Mouse (Mus musculus) cerebellum, adult 9-10 months (tissue): Measurements from ENCODE around the gene Ripor3.

ENCODE experiments used
- DNase-seq: peaks from one replicate; pipeline ENCODE4 v3.0.0; 2022

Gene Ripor3

DNA sequence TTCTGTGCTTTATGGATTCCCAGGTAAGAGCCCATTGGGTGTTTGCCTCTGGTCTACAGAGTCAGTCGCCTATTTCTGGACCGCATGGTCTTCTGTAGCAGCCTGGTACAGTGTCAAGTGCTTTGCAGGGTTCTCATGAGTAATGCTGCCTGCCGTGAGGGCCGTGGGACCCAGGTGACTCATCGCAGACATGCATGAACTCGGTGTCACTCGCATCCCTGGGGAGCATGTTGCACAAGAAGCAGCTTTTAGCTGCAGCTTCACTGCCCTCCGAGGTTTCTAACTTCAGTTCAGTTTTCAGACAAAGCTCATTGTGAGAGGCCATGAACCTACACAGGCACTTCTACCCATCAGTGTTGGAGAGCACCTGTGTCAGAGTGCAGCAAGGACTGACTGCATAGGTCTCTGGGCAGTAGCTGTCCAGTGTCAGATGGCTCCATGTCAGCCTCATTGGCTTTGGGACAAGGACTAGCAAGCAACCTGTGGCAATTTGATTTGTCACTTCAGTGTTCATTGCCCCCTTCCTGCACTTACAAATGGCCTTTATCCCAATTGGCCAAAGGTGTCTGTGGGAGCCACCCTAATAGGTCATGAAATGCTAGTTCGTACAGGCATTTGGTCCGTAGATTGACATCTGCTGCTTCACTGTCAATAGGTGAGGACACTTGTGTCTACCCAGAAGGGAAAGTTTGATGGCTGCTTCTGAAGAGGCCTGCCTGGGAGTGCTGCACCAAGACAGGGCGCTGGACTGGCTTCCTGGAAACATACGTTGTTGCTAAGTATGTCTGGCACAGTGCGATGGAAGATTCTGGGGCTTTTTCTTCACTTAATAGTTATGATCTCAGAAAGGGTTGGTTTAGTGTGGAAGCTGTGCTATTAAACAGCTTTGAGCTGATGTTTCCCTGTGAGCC is 58.9 kb downstream of the Ripor3 start:
- no peak for DNase-seq

DNA sequence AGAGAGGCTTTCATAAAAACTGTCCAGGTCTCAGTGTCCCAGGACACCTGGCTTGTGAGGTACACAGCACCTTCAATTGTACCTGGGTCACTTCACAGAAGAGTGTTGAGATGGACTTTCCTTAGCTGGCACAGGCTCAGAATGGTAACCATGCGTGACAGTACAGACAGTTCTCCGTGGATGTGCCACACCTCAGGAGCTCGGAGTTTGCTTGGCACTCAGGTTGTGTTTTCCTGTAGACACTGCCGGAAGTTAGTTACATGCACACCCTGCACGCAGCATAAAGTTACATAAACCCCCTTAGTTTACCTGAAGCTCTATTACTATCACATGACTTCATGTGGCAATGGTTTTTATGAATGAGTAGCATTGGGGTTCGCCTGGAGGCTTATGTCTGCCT is 59.7 kb downstream of the Ripor3 start:
- DNase-seq = no peak

DNA sequence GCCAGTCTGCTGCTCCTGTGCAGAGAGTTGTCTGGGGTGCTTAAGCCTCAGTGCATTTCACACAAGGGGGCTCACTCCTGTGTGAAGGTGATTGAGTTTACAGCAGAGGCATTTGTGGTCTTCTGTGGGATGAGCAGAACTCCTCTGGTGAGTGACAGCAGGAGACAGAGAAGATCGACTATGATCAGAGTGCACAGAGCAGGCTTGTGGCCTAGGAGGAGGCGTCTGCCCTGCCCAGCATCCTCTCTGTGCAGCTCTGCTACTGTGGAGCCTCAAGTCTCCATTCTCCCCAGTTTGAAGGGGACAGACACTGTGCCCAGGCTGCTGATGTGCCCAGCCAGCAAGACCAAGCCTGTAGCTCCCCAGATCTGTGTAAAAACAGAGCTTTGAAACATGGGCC is 60.6 kb downstream of the Ripor3 start:
- no peak for DNase-seq

DNA sequence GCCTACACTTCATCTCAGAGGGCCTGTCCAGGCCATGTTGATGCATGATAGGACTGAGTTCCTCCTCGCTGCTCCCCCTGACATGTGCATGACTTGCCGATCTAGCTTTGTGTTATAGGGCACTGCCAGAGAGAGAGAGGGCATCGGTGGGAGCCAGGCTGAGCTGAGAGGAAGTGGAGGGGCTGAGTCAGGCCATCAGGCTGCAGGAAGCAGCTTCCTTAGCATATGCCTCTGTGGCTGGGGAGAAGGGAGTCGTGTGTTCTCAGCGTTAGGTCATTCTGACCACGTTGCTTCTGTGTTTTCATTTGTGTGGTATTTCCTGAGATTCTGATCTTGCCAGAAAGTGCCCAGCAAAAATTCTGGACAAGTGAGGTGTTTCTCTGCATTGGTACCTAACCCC is 61.2 kb downstream of the Ripor3 start:
- DNase-seq = no peak

DNA sequence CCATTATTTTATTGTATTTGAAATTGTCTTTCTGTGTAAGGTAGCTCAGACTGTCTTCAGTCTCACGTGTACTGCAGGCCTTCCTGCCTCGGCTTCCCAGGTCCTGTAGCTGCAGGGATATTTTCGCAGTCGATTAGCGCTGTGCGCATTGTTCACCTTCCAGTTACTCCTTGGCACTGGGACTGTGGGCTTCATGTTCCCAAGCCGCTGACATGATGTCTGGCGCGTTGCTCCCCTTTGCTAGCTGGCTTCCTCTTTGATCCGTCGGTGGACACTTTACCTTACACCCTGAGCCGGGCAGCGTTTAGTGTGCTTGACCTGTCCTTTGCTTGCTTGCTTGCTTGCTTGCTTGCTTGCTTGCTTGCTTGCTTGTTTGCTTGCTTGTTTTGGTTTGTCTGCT is 61.9 kb downstream of the Ripor3 start:
- no peak for DNase-seq

DNA sequence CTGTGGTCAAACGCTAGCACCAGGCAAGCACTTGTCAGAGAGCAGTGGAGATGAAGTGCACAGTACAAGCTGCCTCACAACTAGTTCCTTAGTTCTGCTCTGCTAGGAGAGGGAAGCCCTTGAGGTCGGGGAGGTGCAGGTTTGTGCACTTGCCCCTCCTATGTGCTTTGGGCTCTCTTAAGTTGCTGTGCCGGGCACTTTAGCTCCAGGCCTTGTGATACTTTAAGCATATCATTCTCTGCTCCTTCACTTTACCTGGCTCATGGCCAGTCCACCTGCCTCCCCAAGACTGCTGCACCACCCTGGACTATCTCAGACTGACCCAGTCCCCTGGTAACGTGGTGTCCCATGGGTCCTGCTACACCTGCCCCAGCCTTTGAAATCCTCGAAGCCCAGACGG is 62.4 kb downstream of the Ripor3 start:
- DNase-seq = no peak

DNA sequence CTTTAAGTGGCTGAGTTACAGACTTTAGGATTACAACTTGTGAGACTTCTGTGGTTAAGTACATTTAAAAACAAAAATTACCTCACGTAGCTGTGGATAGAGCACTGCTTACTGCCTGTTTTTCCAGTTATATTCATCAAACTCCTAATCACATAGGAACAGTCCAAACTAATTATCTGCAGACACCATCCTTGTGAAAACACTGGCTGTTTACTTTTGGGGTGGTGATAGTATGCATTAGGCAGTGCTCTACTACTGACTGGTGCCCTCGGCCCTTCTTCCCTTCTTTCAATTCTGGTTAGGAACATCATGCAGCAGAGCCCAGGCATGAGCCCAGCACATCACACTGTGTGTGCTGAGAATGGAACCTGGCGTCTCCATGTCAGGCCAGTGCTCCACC is 63.2 kb downstream of the Ripor3 start:
- no peak for DNase-seq

DNA sequence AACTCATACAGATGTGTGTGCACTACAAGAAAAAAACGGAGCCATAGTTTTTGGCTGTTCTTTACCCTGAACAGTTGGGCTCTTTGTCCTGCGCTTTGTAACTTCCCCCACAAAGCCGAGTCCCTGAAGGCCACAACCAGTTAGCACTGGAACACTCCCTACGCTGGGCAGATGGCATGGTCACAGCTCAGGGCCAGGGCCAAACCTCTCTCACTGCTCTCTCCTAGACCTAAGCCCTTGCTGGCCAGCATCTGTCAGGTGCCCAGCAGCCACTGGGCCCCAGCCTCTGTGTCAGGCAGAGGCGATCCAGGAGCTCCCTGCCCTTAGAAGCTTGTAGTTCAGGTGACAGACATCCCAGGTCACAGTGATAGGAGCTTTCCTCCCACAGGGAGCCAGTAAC is 65.0 kb downstream of the Ripor3 start:
- no peak for DNase-seq

DNA sequence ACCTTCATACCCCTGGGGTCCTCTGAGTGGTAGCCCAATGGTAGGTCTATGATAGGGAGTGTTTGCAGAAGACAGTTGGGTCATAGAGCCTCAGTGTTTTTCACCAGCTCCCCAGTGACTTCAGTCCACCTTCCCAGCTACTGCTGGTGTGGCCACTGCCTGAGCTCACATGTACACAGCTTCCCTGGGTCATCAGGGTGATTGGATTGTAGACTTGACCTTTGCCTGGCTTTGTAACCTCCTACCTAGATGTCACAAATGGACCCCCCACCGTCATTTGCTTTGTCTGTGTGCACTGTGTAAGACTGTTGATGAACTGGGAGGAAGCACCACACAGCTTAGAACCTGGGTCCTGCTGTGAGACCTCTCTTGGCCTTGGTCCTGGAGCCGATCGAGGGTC is 66.2 kb downstream of the Ripor3 start:
- no peak for DNase-seq

DNA sequence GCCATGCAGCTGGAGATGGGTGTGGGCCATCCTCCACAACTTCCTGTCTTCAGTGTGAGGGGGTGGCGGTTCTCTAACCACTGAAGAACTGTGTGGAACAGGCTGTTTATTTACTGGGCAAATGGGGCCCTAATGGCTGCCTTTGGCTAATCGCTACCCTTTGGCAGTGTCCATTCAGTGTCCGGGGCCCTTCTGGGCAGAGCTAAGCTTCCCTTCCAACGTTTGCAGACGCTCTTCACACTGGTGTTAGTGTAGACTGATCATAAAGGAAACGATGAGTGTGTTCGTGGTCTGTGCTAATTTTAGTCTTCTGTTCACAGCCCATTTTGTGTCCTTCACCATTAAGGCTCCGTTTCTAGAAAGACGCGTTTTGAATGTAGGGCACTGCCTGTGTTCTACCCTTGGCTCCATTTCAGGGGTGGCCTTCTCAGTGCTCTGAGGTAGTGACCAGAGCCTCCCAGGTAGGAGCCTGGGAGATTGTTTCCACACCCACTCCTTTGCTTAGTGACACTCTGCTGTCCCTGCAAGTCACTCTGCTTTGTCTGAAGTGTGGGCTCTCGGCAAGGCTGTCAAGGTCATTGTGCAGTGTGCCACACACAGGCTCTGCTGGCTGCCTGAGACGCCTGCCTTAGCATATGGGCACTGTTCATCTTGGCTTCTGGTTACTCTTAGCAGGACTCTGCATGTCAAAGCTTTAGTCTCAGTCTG is 67.3 kb downstream of the Ripor3 start:
- DNase-seq = no peak

DNA sequence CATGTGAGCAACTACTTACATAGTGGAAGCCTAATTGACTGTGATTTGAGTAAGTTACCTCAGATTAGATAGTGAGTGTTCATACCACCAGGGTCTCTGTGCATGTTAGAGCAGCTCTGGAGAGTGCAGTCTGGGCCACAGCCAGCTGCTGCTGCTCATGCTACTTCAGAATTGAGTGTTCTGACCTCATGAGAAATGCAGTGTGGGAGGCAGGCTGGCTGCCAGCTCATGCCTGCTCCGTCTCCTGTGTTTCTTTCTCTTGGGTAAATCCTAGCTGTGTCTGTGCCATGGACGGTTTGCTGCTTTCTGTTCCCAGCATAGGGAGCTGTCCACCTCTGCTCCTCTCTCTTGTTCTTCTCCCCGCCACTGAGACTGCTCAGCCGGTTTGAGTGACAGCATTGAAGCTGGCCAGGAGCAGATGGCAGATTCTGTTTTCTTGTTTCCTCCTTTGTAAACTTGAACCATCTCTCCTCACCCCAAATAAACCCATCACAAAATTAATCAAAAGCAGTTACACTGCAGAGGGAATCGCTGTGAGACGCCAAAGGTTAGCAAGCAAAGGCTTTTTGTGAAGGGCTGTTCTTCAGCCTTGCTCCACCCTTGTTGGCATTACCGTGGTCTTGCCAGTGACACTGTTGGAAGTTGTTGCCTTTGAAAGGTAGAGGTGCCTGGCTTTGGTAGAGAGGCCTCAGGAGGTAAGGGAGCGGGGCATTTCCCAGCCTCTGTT is 68.1 kb downstream of the Ripor3 start:
- no peak for DNase-seq

DNA sequence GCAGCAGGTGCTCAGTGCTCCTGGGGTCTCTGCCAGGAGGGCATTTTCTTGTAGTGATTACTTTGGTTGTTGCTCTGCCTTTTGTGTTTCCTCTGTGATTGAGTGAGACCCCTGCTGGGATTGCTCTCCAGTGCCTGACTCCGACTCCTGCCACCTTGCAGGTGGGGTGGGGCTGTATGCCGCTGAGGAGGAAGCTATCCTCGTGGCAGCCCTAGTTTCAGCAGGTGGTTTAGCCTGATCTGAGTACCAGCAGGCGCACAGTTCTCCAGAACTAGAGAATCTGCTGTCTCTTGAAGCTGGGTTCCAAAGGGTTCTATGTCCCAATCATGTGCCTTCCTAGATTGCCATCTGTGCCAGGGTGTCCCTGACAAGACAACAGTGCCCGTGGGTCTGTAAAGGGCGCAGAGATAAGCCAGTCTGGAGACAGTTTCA is 68.7 kb downstream of the Ripor3 start:
- DNase-seq = peak; percentile 50

DNA sequence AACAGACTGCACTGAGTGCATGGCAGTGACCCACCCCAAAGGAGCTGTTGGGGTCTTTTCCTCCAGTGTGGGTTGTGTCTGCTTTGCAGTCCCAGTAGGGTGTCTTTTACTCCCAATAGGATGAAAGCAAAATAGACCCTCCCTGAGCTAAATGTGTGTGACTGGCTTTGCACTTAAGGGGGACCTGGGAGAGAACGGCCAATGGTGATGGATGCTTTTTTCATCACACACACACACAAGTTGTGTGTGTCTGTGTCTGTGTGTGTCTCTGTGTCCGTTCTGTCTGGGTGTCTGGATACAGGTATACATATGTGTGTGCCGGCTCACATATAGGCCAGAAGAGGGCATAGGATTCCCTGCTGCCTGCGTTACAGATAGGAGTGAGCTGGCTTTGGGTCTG is 69.1 kb downstream of the Ripor3 start:
- DNase-seq = no peak

DNA sequence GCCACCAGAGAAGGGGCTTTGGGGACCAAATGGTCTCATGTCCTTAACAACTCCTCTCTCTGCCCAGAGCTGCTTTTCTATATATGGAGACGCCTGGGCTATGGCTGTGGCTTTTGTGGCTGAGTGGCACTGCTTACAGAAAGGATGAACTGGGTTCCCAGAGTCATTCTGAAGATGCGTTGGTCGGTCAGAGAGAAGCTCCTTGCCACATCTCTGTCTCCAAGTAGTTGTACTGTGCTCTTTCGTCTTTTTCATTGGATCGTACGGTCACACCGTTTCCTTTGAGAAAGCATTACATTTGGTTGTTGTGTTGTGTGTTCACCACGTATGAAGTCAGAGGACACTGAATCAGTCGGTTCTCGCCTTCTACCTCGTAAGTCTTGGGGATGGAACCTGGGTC is 69.8 kb downstream of the Ripor3 start:
- DNase-seq = no peak

DNA sequence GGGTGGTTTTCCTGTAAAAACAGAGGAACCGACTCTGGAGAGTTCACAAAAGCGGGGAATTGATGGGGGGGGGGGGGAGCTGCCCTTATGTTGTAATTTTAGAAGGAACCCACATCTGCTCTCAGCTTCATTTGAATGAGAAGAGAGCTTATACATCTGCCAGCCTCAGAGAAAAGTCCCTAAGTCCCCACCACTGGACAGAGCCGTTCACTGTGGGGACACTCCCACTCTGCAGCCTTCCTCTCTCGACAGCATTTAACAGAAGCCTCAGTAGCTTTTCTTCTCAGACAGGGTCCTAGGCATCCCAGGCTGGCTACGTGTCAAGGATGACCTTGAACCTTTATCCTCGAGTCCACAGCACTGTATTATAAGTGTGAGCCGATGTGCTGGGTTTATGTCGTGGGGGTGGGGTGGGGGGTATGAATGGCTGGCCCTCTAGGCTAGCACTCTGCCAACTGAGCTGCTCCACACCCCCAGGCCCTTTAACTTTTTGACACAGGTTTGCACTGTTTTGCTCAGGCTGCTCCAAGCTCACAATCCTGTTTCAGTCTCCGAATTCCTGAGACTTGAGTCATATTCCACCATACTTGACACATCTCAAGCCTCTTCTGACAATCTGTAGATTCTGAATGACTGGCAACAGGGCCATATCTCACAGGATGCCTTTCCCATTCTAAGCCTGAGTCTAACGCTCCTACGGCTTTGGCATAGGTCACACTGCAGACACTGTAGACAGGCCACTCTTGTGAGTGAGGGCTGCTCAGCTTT is 70.6 kb downstream of the Ripor3 start:
- DNase-seq = no peak

DNA sequence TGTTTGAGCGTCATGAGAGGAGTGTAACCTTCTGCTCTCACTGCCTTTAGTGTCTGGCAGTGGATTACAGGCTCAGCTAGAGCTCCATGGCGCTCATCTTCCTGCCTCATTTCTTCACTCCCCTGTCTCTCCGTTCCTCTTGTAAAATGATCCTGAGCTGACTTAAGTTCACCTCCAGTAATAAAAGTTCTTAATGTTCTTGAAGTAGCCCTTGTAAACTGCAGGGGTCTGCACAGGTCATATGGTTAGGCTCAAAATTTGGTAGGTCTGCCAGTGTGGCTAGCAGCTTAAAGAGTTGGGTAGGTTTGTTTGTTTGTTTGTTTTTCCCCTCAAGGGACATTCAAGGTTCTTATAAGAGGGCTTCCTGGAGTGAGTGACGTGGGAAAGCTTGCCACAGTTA is 71.2 kb downstream of the Ripor3 start:
- no peak for DNase-seq

DNA sequence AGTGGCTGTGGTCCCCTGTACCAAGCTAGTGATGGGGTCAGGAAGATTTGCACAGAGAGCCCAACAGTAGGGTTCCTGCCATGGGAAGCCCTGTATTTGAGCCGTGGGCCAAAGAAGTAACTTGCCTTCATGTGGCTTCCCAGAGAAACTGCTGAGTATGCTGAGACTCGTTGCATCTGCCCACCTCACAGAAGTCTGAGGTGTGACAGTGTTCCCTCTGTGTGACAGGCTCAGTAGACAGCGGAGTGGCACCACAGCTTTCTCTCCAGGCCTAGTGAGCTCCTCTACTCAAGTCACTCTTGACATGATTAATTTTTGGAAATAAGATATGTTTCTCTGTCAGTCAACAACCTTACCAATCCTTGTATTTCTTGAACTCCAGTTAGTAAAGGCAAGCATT is 71.6 kb downstream of the Ripor3 start:
- no peak for DNase-seq

DNA sequence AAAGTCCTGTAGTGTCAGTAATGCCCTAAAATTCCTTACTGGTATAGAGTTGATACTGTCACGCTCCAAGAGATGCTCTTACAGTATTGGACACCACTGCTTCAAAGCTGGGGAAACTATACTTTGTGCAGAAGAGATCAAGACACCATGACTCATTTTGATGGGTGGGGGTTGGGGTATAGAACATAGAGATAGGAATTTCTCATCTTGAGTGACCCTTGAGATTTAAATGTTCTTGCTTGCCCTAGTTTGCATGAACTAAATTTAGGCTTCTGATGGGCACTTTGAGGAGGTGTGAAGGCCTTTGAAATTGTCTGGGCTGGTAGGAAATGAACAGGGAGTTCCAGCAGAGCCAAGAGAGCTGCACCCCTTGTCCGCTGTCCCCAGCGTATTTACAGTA is 74.5 kb downstream of the Ripor3 start:
- DNase-seq = no peak

DNA sequence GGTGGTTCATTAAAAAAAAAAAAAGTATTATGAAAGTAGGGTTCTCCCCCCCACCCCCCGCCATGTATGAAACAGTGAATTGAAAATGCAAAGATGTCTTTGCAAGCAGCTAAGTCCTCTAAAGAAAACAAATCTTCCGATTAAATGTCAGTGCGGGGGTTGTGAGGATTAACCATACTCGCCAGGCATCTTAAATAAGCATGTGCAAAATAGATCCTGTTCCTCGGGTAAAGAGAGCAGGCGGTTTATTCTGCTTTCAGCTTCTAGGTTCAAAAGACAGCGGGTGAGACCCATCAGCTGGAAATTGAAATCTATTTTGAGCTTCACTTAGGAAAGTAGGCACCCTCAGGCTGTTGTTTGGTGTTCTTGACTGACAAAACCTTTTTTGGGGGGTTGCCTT is 77.0 kb downstream of the Ripor3 start:
- no peak for DNase-seq

DNA sequence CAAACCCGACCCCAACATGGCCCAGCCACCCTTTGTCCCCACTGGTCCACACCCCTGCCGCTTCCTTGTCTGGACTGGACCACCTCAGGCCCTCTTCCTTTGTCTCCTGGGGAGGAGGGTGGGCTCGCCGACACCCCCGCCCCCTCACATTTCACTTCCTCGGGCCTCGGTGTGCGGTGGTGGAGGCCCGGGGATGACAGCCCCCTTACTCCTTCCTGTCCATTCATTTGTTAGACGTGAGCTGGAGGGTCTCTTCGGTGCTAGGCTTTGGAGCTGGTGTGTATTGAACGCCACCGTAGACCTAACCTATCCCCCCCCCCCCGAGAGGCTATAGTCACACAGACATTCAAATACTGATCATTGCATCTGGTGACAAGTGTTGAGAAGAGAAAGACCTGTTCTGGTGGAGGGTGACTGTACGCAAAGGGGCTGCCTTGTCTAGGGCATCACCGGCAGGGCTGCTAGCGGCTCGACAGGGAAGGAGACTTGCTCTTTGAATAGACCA is 77.6 kb downstream of the Ripor3 start:
- DNase-seq = peak; percentile 48

DNA sequence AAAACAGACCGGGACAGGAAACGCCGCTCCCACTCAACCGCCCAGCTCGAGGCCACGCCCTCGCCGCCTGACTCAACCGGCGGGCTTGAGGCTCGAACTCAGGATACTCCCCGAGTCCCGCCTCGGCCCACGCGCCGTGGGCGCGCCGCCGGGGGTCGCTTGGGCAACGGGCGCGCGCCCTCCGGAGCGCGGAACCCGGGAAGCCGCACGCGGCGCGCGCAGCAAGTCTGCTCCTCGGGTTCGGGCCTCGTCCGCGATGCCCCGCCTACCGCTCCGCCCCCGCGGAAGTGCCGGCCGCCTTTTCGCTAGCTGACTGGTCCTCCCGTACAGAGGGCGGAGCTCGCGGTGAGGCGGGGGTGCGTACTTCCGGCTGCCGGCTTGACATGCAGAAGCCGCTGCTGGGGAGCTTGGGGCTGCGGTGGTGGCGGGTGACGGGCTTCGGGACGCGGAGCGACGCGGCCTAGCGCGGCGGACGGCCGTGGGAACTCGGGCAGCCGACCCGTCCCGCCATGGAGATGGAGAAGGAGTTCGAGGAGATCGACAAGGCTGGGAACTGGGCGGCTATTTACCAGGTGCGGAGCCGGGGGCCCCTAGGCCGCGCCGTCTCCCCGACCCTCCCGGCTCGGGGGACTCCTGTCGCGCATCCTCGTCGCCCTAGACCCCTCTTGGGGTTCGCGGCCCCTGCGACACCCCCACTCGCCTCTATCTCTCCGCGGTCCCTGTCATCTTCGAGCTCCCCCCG is 78.3 kb downstream of the Ripor3 start, which contains the start of gene Ptpn1:
Gene Ptpn1, plus strand, starts transcription at position 73 of the 742 bp plus-strand sequence.
- peak; percentile 97 for DNase-seq

DNA sequence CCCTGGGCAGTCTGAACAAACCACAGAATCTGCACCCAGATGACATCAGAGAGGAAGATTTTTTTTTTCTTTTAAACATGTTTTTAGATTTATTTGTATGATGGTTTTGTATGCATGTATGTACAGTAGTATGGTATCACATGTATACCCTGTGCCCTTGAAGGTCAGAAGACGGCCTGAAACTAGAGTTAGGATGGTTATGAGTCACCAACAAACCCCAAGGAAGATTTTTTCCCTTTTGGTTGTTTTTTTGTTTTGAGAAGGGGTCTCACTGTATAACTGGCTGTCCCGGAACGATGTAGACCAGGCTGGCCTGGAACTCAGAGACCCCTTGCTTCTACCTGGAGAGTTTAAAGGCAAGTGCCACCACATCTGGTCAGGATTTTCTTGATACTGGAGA is 79.4 kb downstream of the Ripor3 start:
- DNase-seq = peak; percentile 34
